Mouse (Mus musculus) inflammation-experienced regulatory T-cells, adult 6 months (primary cell): Measurements from ENCODE around the gene Atp6v0a1. TPM values are rescaled to one million over a fixed set of nuclear protein-coding genes. Genes with fewer than 3 reads are reported as not detected.

Source experiments
- ATAC-seq: one replicate; pipeline ENCODE4 v1.8.0; 2017
- polyA plus RNA-seq, 3 experiments: library from polyadenylated mRNA; unstranded; fragments of 100-300 nt; shearing (Covaris generic); gene quantifications; one replicate each; pipeline ENCODE4 v1.2.1; 2017

Atp6v0a1 gene
- 1 to 10 TPM; 1.3 to 7.7 (median 6.8) TPM for polyA plus RNA-seq

DNA sequence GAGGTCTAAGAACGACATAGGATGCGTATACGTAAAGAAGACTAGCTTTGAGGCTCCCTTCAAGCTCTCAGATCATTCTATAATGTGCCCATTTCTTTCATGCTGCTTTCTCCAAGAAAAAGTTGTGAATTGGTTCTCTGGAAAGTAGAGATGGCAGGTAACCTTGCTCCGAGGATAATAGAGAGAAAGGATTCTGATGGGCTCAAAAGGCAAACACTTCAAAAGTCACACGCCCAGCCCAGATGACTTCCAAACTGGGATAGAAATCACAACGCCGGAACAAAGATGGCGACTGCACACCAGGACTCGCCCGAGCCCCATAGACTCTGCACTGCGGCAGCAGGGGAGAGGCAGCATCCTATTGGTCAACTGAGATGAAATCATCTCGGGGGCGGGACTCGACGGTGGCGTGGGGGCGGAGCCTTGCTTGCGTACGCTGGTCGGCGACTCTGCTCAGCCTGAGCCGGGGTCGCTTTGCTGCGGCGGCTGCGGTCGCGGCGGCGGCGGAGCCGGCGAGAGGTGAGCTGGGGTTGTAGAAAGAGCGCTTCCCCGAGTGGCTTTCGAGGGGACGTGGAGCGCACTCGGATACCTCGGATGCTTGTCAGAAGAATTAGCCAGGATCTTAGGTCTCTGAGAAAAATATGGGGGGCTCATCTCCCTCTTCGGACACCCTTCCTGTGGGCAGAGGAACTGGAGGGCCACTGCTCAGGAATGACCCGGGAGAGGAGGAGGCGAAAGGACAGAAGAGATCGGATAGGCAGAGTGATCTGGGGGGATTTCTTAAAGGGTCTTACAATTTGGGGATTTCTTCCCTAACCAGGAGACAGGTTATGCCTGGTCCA, at the start of gene Atp6v0a1:
Gene Atp6v0a1, plus strand, starts transcription at position 407 of the 842 bp plus-strand sequence.
- peak; percentile 88 for ATAC-seq

- no peak for ATAC-seq
Measured at GRCm38 (mm10) chr11:100959464-100959810, 49.8 kb upstream of the Atp6v0a1 start.

- no peak for ATAC-seq
Measured at GRCm38 (mm10) chr11:100959826-100960225, 49.4 kb upstream of the Atp6v0a1 start.

- ATAC-seq, result no peak
Measured at GRCm38 (mm10) chr11:100960540-100960939, 48.7 kb upstream of the Atp6v0a1 start.

GRCm38 (mm10) chr11:100962371-100962911, 46.8 kb upstream of the Atp6v0a1 start:
- no peak for ATAC-seq

GRCm38 (mm10) chr11:100963647-100964046, 45.6 kb upstream of the Atp6v0a1 start:
- no peak for ATAC-seq

DNA sequence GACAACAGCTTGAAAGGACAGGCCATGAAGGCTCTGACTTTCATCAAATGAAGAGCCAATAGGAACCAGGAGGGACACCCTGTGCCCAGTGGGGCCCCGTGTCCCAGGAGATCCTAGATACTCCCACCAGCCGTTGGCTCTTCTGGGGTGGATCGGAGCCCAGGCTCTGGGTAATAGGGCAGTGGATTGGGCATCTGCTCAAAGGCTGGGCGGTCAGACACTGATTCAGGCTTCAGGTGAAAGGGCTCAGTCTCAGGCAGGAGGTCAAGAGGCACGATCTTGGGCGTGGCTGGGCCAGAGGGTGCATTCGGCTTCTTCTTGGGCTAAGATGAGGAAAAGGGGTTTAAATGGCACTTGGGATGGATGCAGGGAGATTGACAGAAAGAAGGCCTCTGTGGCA, 45.1 kb upstream of the Atp6v0a1 start:
- ATAC-seq, result no peak

- ATAC-seq, result no peak
Measured at GRCm38 (mm10) chr11:100964901-100965542, 44.2 kb upstream of the Atp6v0a1 start.

DNA sequence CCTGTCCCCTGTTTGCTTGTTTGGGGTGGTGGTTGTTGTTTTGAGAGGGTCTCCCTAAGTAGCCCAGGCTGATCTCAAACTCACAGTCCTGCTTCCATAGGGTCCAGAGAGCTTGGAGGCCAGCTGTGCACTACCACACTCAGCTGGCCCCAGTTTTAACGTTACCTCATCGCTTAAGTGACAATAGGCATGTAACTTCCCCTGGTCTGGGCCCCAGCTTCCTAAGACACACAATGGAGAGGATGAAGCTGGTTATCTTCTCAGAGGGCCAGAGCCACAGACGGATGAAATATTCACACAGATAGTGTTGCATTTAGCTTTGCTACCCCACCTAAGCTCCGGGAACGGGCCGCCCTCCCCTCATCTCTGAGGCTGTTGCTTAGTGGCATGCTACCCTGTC, 43.5 kb upstream of the Atp6v0a1 start:
- ATAC-seq, result no peak

DNA sequence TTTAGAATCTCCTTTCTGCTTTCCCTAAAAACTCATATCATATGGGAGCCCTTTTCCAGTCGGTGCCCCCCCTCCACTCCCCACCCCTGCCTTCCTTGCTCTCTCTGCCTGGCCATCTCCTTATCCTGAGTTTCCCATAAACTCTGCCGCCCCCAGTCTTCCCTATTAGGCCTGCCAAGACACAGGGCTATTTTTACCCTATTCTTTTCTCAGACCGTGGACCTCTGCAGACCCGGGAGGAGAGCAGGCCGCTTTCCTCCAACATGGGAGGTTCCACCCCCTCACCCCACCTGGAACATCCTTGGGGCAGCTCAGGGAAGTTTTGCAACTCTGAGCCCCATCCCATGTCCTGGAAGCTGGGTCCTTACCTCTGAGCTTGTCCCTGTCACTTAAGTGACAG, 41.9 kb upstream of the Atp6v0a1 start:
- ATAC-seq, result no peak

GRCm38 (mm10) chr11:100967881-100968420, 41.3 kb upstream of the Atp6v0a1 start:
- no peak for ATAC-seq

DNA sequence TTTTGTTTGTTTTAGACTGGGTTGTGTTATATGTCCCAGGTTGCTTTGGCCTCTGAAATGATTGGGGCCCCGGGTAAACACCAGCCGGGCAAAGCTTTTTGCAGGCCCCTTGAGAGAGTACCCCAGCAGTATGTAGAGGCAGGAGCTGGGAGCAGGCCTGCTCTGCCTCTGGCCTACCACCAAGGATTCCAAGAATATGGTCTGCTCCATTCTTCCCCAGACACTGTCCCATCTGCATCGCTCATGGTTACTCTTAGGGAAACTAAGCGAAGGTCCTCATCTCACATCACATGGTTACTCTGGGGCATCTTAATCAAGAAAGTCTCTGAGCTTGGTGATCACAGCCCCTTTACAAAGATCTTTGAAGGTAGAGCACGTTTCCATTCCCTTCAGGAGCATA, 40.8 kb upstream of the Atp6v0a1 start:
- no peak for ATAC-seq

GRCm38 (mm10) chr11:100969189-100969743, 40.0 kb upstream of the Atp6v0a1 start:
- ATAC-seq, result no peak

DNA sequence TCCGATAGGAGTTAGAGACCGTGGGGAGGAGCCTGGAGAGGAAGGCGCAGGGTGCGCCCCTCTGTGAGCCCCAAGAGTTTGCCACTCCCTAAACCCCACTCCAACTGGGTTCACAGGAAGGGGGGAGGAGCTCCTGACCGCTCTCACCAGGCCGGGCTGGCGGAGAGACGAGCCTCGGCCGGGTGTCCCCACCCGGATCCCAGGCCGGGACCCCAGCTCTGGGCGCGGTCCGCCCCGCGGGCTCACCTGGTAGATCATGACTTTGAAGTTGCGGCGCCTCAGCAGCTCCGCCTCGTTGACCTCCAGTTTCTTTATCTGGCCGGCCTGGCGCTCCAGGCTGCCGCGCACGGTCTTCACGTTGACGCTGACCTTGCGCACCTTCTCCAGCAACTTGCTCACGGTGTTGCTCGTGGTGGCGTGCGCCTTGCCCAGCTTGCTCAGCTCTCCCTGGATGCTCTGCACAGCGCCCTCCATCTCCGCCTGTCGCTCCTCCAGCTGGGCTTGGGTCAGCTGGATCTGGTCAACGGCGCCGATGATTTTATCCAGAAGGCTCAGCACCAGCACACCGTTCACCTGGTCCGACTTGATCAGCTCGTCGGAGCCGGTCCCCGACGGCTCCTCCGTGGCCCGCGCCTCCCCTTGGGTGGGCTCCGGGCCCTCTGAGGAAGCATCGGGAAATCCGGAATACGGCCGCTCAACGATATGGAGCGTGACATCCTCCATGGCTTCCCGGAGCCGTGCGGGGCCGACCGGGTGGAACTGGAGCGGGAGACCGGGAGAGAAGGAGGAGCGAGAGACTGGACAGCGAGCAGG, 39.3 kb upstream of the Atp6v0a1 start:
- peak; percentile 10 for ATAC-seq

DNA sequence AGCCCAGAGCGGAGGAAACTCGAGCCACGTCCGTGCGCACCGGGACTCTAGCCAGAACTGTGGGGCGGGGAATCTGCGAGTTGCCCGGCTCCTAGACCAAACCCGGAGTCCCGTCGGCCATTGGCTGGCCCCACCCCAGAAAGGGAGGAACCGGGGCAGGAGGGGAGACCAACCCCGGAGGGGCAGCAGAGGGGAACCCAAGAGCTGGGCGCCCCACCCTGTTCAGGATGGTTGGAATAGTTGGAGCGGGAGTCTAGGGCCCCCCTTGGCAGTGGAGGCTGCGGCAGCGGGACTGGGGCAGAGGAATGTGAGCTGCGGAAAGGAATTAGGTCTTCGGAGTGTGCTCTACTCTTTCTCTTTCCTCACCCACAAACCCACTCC, 38.7 kb upstream of the Atp6v0a1 start, which contains the start of gene Cavin1:
Gene Cavin1, minus strand, starts transcription at position 331 of the 381 bp plus-strand sequence.
- no peak for ATAC-seq

DNA sequence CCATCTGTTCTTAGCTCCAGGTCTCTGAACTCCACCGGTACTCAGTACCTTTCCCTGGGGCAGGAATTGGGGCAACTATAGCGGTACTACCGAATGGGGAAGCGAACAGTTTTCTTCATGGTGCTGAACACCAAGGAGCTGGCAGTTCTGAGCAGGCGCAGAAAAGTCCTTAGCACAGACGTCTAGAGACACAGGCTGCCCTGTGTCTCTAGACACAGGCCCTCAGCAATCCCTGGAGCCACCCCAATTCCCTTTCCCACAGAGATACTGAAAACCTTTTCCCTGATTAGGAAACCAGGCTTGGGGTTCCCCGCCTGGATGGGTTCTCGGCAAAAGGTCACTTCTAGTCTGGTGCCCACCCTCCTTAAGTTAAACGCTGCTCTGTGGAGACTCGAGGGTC, 37.8 kb upstream of the Atp6v0a1 start:
- ATAC-seq, result no peak

GRCm38 (mm10) chr11:100973245-100973644, 36.0 kb upstream of the Atp6v0a1 start:
- no peak for ATAC-seq

DNA sequence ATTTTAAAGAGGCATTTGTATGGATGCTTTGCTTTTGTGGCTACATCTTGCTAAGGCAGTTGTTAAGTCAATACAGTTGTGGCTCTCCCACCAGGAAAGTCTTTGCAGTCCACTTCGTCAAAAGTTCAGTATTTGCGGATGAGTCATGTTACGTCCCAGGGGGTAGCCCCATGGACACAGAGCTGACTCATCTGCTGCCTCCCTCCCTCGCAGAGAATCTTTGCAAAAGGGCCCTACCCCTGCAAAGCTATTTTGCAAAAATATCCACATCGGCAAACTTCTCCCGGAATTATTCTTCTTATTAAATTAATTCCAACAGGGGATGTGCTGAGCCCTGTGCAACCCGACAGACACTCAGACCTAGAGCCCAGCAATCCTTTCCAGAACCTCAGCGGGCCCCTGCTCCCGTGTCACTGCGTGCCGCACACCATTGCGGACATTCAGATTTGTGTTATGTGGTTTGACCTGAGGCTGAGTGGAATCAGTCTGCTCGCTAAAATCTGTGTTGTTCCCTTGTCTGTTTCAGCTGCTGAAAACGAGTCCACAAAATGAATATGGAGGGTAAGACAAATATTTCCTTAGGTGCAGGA, 34.8 kb upstream of the Atp6v0a1 start:
- no peak for ATAC-seq

- ATAC-seq, result no peak
Measured at GRCm38 (mm10) chr11:100975241-100975640, 34.0 kb upstream of the Atp6v0a1 start.

- ATAC-seq, result no peak
Measured at GRCm38 (mm10) chr11:100979887-100980286, 29.4 kb upstream of the Atp6v0a1 start.

GRCm38 (mm10) chr11:100980438-100980837, 28.8 kb upstream of the Atp6v0a1 start:
- no peak for ATAC-seq

- ATAC-seq, result no peak
Measured at GRCm38 (mm10) chr11:100981236-100981635, 28.0 kb upstream of the Atp6v0a1 start.
